8 mouse cellular contexts compared by ENCODE assay signal in genomic region chr8:95426781-95427281, GRCm38 (mm10). TPM values are rescaled to one million over a fixed set of nuclear protein-coding genes. Genes with fewer than 3 reads are reported as not detected.
DNase-seq lines count a peak whose midpoint lies in the region; ATAC-seq and TF ChIP-seq lines count a peak whose summit lies in the region.

No protein-coding gene starts in this region.

- peak overlapping the region; percentile 34 for H3K4me2 ChIP-seq in heart, embryonic 16.5 days (ENCODE audit: low read depth, low read length)
- H3K4me2 ChIP-seq in liver, postnatal 0 days (ENCODE audit: low read depth, low read length): no peak overlapping the region
- peak overlapping the region; percentile 37 for H3K4me2 ChIP-seq in stomach, embryonic 16.5 days (ENCODE audit: low read depth, low read length)

- 14% methylated on average over 2 of the region's 2 CpGs for WGBS in heart, embryonic 16.5 days
- WGBS in liver, postnatal 0 days (ENCODE audit: insufficient replicate concordance): 74% methylated on average over 2 of the region's 2 CpGs
- 35% methylated on average over 2 of the region's 2 CpGs for WGBS in stomach, embryonic 16.5 days

- H3K27me3 ChIP-seq in heart, embryonic 16.5 days (ENCODE audit: control insufficient read depth, insufficient read depth, low read length): no peaks in the 10 kb centered on the region
- H3K27me3 ChIP-seq in liver, postnatal 0 days (ENCODE audit: insufficient read depth, low read length): no peaks in the 10 kb centered on the region
- no peaks in the 10 kb centered on the region for H3K27me3 ChIP-seq in stomach, embryonic 16.5 days (ENCODE audit: control insufficient read depth, insufficient read depth, low read length)

- no peaks in the 10 kb centered on the region for H3K9me3 ChIP-seq in heart, embryonic 16.5 days (replicated peaks; ENCODE audit: control insufficient read depth, low read length)
- H3K9me3 ChIP-seq in liver, postnatal 0 days (ENCODE audit: low read length): no peaks in the 10 kb centered on the region
- H3K9me3 ChIP-seq in stomach, embryonic 16.5 days (replicated peaks; ENCODE audit: control insufficient read depth, low read length): no peaks in the 10 kb centered on the region

- H3K36me3 ChIP-seq in heart, embryonic 16.5 days (ENCODE audit: control insufficient read depth, insufficient read depth): peaks cover 10% of the 10 kb centered on the region
- peaks cover 5% of the 10 kb centered on the region; the same call in 1 of the 2 replicates for H3K36me3 ChIP-seq in liver, postnatal 0 days (replicated peaks; ENCODE audit: insufficient read depth, low read length)
- 0 out of 2 replicates have a peak, but pooled peaks cover 5% of the 10 kb centered on the region for H3K36me3 ChIP-seq in stomach, embryonic 16.5 days (ENCODE audit: control insufficient read depth, insufficient read depth, low read length)

- peak overlapping the region; percentile 98 for H3K27ac ChIP-seq in heart, embryonic 16.5 days (ENCODE audit: low read length)
- H3K27ac ChIP-seq in liver, postnatal 0 days (ENCODE audit: low read depth): peak overlapping the region; percentile 69
- peak overlapping the region; percentile 93 for H3K27ac ChIP-seq in stomach, embryonic 16.5 days (ENCODE audit: low read length)

- peak overlapping the region; percentile 40 for H3K9ac ChIP-seq in heart, embryonic 16.5 days (ENCODE audit: low read length)
- H3K9ac ChIP-seq in liver, postnatal 0 days (replicated peaks): no peak overlapping the region
- no peak overlapping the region for H3K9ac ChIP-seq in stomach, embryonic 16.5 days (ENCODE audit: low read length)

- H3K4me1 ChIP-seq in heart, embryonic 16.5 days (ENCODE audit: control insufficient read depth, insufficient read depth, low read length): peaks cover 67% of the 10 kb centered on the region
- H3K4me1 ChIP-seq in liver, postnatal 0 days (ENCODE audit: insufficient read depth): peaks cover 29% of the 10 kb centered on the region
- H3K4me1 ChIP-seq in stomach, embryonic 16.5 days (ENCODE audit: control insufficient read depth, insufficient read depth, low read length): peaks cover 49% of the 10 kb centered on the region

- ATAC-seq in heart, embryonic 16.5 days (replicated peaks; ENCODE audit: extremely low read depth, insufficient read depth, low FRiP score): peak; percentile 73
- ATAC-seq in liver, postnatal 0 days: no peak
- ATAC-seq in stomach, embryonic 16.5 days (ENCODE audit: insufficient read depth, low FRiP score): peak; percentile 57; the same call in 1 of the 2 replicates

- no peak for TF ChIP-seq CTCF in liver, postnatal 0 days (IDR thresholded peaks at IDR 0.05; ENCODE audit: low read depth)

- DNase-seq in kidney, adult 11 months: peak; percentile 24
- DNase-seq in kidney, postnatal 10 days: no peak
- DNase-seq in cerebellum, postnatal 10 days: peak; percentile 67 to 75
- no peak for DNase-seq in liver, postnatal 0 days
- no peak for DNase-seq in spleen, postnatal 36 days (ENCODE audit: low spot score in 2 of 2)
- DNase-seq in ovary, postnatal 14 days (ENCODE audit: low spot score): no peak

- no peak for TF ChIP-seq EP300 in liver, postnatal 0 days (IDR thresholded peaks at IDR 0.05; ENCODE audit: low read depth)

- H3K4me3 ChIP-seq in heart, embryonic 16.5 days (ENCODE audit: low read length): no peak overlapping the region
- no peak overlapping the region for H3K4me3 ChIP-seq in liver, postnatal 0 days (ENCODE audit: low read depth, low read length)
- no peak overlapping the region for H3K4me3 ChIP-seq in stomach, embryonic 16.5 days (replicated peaks; ENCODE audit: low read length)

RNA-seq across cellular contexts. Expression of gene Cfap20, which starts 7.8 kb away (rescaled TPM):
- polyA plus RNA-seq in heart, embryonic 16.5 days (2015; fragmentation: Nextera tagmentation; extraction: Ambion mirVana): 155 and 167 TPM in 2 replicates
- polyA plus RNA-seq in liver, postnatal 0 days (2015; fragmentation: Nextera tagmentation; extraction: Ambion mirVana): 30.4 and 33.1 TPM in 2 replicates
- 123 and 134 TPM in 2 replicates for polyA plus RNA-seq in stomach, embryonic 16.5 days (2015; fragmentation: Nextera tagmentation; extraction: Ambion mirVana)

Comparison
In these comparisons a context has a peak if more than half of its experiments do, and no peak if none do; other contexts are left out.
1. DNase-seq: peak in kidney, adult 11 months (single experiment) and cerebellum, postnatal 10 days (2 of 2); none in kidney, postnatal 10 days (single experiment), liver, postnatal 0 days (single experiment), spleen, postnatal 36 days (0 of 2) and ovary, postnatal 14 days (single experiment).
2. Peak in every context shown above with its lines, with median percentiles within 50 percentile points of each other: H3K27ac ChIP-seq.